Mouse (Mus musculus) brain, adult 10 weeks (tissue): ENCODE measurements around the gene Gm10491. TPM values are rescaled to one million over a fixed set of nuclear protein-coding genes. Genes with fewer than 3 reads are reported as not detected.

Source experiments
- polyA plus RNA-seq: library from polyadenylated mRNA; stranded (reverse); fragments of 350-450 nt; fragmentation: Illumina TruSeq; extraction: RNeasy Lipid Tissue Mini Kit (QIAGEN cat#74804); gene quantifications from one replicate; pipeline ENCODE4 v1.2.3, GENCODE M21; 2015; ENCODE audit warnings: low read depth, low replicate concordance

The Gm10491 gene
- not detected for polyA plus RNA-seq

DNA sequence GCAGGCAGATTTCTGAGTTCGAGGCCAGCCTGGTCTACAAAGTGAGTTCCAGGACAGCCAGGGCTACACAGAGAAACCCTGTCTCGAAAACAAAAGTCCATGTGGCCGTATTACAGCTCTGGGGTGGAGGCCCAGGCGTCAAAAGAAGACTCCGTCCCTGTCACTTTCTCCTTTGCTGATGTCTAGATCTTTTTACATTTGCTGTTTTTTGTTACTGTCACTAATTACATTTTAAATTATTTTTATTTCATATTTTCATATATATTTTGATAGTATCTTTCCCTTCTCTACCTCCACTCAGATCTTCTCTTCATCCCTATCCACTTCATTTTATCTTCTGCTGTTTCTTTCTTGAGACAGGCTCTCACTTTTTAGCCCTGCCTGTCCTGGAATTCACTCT is at the start of gene Gm10491:
Gene Gm10491 (minus strand): TSS at position 101 of the 400 bp plus-strand sequence.

DNA sequence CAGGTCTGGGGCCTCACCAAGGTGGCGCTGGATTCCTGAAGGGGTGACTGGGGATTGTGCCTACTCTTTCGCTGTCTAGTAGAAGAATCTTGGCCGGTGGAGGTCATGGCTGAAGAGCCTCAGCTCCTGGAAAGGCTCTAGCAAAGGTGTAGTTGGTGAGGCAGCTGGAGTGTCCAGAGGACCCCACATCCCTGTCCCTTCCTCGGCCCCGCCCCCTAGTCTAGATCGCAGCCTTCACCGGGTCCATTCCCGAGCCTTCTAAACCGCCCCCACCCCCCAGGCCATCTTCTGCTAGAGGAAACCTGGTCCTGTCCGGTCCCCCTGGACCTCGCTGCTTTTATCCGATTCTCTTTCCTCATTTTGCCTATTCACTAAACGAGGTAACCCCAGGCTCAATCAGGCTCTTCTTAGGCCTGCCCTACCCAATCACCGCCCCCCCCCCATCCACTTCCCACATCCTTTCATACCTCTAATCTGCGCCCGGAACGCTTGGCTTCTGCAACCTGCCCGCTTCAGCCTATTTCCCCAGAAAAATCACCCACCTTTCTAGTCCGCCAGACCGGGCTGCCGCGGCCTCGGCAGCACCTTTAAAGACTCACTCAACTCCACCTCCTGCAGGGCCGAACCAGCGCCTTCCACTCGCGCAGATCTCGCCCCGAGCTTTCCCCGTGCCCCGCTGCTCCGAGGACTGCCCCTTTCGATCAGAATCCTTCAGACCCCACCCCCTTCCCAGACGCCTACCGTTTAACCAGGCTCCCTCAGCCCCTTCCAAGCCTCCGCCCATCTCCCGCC is 39.7 kb upstream of the Gm10491 start, which contains the start of gene Hdac6:
Gene Hdac6 (minus strand): TSS at position 782 of the 792 bp plus-strand sequence.

DNA sequence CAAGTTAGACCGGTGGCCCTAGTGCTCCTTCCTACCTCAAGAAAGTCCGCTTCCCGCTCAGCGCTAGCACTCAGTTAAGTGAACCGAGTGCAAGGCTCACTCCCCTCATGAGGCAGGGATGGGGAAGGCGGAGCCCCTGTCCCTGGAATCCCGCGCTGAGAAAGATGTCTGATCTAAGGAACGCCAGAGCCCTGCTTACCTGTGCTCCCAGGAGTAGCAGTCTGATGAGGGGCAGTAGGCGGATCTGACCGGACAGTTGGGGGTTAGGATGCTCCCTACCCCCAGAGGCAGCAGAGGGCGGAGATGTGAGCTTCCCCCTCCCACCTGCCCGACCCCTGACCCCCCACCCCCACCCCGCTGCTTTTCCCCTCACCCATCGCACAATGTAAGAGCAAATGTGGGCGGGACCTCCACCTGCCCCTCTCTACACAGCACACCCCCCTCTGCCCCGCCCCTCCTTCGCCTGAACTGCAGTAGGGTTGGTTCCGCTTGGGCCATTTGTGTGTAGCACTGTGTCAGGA is 20.7 kb upstream of the Gm10491 start, which contains the start of gene Eras:
Gene Eras (minus strand): TSS at position 338 of the 521 bp plus-strand sequence.

DNA sequence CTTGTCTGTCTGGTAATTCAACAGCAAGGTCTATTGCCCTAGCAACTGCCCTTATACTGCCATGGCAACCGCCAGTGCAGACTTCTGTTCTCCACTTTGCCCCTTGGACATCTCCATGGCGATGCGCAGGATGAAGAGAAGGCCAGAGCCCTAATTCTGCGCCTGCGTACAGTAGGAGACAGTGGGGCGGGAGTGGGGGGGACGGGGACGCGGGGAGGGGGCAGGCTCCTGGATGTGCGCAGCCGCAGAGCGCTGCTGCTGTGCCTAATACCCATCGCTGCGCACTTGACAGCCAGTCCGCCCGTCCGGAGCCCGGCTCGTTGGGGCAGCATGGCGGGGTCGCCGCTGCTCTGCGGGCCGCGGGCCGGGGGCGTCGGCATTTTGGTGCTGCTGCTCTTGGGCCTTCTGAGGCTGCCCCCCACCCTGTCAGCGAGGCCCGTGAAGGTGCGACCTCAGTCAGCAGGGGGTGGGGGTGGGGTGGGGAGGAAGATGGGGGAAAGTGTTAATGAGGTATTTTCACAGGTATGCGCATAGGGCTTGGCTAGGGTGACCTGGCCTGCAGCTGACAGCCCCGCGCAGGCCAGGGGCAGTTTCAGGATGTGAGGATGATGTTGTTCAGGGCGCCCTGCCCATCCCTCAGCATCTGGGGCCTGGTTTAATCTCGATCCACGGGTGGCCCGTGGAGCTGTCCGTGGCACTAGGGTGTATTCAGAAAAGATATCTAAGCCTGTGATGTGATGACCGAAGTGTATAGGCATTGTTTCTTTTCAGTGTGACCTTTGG is 12.2 kb upstream of the Gm10491 start, which contains the start of gene Pcsk1n:
Gene Pcsk1n (plus strand): TSS at position 222 of the 783 bp plus-strand sequence.

DNA sequence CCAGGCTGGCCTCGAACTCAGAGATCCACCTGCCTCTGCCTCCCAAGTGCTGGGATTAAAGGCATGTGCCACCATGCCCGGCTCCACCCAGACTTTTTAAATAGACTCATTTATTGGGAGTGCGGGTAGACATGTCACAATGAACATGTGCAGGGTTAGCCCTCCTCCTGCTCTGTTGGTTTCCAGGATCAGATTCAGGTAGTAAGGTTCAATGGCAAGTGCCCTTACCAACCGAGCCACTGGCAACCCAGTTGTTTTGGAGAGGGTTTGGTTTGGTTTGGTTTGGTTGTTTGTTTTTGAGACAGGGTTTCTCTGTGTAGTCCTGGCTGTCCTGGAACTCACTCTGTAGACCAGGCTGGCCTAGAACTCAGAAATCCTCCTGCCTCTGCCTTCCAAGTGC is 1.6 kb upstream of the Gm10491 start, which contains the start of gene Gm10490:
Gene Gm10490 (plus strand): TSS at position 301 of the 400 bp plus-strand sequence.

DNA sequence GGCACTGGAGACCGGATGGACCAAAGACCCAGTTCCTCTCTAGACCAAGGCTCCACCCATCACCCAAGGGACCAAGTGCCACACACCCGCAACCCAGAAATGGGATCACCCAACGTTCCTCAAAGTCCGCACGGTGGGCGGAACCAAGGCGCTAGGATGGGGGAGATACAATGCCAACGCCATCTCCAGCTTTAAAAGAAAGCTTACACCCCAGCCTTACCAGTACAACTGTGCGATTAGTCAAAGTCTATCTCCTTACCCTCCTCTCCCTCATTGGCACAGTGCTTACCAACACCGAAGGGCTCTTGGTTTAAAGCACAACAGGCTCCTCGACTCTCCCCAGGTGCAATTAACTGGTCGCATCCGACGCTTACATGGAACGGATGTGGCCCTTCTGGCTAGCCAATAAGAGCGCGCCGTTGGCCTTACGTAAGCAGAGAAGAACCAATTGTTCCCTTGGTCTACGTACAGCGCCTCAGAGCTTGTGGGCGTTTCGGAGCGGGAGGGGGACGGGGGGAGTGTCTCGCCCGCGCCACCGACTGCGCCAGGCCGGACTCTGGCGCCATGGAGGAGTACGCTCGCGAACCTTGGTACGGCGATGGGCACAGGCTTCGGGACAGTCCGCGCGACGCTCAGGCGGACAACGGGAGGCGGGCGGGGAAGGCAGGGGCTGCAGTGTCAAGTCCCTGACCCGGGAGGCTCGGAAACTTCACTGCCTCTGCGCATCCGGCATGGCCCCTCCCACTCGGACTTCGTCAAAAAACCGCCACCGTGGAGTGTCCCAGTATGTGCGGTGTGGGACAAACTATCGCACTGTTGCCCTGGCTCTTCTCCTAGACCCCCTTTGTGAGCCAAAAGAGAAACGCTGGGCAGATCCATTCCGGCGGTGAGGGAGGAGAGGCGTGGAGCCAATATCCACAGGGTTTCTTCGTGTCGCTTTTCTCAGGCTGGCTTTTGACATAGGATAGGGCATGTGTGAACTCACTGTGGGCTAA is 8.5 kb downstream of the Gm10491 start, which contains the start of the genes Pqbp1 and Timm17b:
Gene Pqbp1 (minus strand): TSS at position 390 of the 995 bp plus-strand sequence.
Gene Timm17b (plus strand): TSS at position 478 of the 995 bp plus-strand sequence.

DNA sequence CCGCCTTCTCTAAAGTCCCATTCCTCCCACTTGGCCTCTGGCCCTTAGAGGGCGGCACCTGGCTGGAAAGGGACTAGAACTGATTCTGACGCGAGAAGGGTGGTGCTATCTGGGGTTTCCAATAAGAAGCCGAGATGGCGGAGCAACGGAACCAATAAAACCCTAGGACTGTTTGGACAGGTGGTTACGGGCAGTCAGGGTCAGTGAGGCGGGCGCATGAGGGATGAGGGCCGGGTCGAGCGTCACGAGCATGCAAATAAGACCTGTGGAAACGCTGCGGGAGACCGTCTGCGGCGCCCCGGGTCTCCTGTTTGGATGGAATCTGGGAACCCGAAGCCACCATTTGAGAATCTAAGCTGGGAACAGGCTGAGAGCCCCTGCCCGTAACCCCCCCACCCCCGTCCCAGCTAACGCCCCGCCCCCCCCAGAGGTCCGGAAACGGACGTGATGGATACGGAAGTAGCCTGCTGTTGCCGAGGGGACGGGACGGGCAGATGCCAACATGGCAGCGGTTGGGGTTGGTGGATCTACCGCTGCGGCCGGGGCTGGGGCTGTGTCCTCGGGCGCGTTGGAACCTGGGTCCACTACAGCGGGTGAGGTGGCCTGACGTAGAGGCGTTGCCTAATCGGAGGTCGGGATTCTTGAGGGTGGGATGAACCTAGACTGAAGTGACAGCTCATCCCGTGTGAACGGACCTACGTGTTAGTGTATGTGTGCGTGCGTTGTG is 23.6 kb downstream of the Gm10491 start, which contains the start of gene Slc35a2:
Gene Slc35a2 (plus strand): TSS at position 188 of the 727 bp plus-strand sequence.

DNA sequence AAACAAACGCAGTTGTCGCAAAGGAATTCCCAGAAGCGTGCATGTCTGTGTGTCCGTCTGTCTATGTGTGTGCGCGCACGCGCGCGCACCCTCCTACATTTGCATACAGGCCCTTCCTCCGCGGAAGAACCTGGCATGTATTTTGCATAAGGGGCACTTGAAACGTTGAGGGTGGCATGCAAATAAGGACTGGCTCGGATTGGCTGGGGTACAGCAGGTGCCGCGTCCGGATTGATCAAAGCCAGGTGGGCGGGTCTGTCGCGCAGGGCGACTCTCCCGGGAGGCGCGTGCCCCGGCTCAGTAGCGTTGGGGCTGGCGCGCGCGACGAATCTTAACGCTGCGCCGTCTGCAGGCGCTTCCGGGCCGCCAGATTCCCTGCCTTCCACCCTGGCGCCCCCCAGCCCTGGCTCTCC is 29.6 kb downstream of the Gm10491 start, which contains the start of gene Pim2:
Gene Pim2 (plus strand): TSS at position 256 of the 413 bp plus-strand sequence.

Other genes starting within 250 kb of the Gm10491 start
- gene Plp2, start 236.4 kb downstream of the Gm10491 start, polyA plus RNA-seq = 11.6 TPM
- gene Magix, start 226.6 kb downstream of the Gm10491 start, polyA plus RNA-seq = 0.33 TPM
- 41.6 TPM for gene Gpkow, start 210.7 kb downstream of the Gm10491 start, polyA plus RNA-seq
- gene Wdr45, start 193.5 kb downstream of the Gm10491 start, polyA plus RNA-seq = 61.8 TPM
- not detected for gene Gm45208, start 185.6 kb downstream of the Gm10491 start, polyA plus RNA-seq
- gene Praf2, start 179.4 kb downstream of the Gm10491 start, polyA plus RNA-seq = 124 TPM
- gene Ccdc120, start 156.9 kb downstream of the Gm10491 start, polyA plus RNA-seq = 6.7 TPM
- 24.9 TPM for gene Tfe3, start 145.3 kb downstream of the Gm10491 start, polyA plus RNA-seq
- gene Gripap1, start 118.1 kb downstream of the Gm10491 start, polyA plus RNA-seq = 88.6 TPM
- gene Kcnd1, start 85.5 kb downstream of the Gm10491 start, polyA plus RNA-seq = 6.4 TPM
- gene Otud5, start 66.5 kb downstream of the Gm10491 start, polyA plus RNA-seq = 71.5 TPM
- gene Pim2, start 29.6 kb downstream of the Gm10491 start, polyA plus RNA-seq = 47.5 TPM
- 30.6 TPM for gene Slc35a2, start 23.8 kb downstream of the Gm10491 start, polyA plus RNA-seq
- gene Pqbp1, start 8.6 kb downstream of the Gm10491 start, polyA plus RNA-seq = 133 TPM
- gene Timm17b, start 8.5 kb downstream of the Gm10491 start, polyA plus RNA-seq = 29.9 TPM
- not detected for gene Gm10490, start 1.7 kb upstream of the Gm10491 start, polyA plus RNA-seq
- gene Pcsk1n, start 12.0 kb upstream of the Gm10491 start, polyA plus RNA-seq = 229 TPM
- gene Eras, start 20.8 kb upstream of the Gm10491 start, polyA plus RNA-seq = not detected
- 32.5 TPM for gene Hdac6, start 40.1 kb upstream of the Gm10491 start, polyA plus RNA-seq
- gene Gata1, start 70.2 kb upstream of the Gm10491 start, polyA plus RNA-seq = not detected
- not detected for gene Glod5, start 110.7 kb upstream of the Gm10491 start, polyA plus RNA-seq
- 23.0 TPM for gene Suv39h1, start 166.9 kb upstream of the Gm10491 start, polyA plus RNA-seq
- gene Was, start 182.7 kb upstream of the Gm10491 start, polyA plus RNA-seq = 1.0 TPM
- 139 TPM for gene Wdr13, start 225.1 kb upstream of the Gm10491 start, polyA plus RNA-seq
- 269 TPM for gene Rbm3, start 238.0 kb upstream of the Gm10491 start, polyA plus RNA-seq